Mouse (Mus musculus): ENCODE results near the gene Tmem251.

DNA sequence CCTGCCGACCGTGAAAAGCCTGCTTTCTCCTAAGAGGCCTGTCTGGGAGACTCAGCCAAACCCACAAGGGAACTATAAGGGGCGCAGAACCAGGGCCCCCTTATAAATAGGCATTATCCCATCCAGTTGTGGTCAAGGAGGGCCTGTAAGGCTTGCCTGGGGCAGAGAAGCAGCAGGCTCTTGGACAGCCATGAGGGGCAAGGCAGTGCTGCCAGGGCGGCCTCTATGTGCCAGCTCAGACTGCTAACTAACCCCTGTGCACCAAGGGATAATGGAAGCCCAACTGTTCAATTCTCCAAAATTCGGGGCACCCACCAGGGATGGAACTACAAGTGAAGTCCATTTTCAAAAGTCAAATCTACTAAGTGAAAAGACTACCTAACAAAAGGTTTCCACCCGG lies 40.1 kb upstream of the Tmem251 start:
- TF ChIP-seq GATA1 (IDR thresholded peaks at IDR 0.05; ENCODE audit: borderline replicate concordance, low read length) (no peak), FLI1 (IDR thresholded peaks at IDR 0.05; ENCODE audit: low read length) (no peak)

All from megakaryocyte, embryonic 14.5 days (primary cell).